Mouse (Mus musculus) heart, postnatal 10 days (tissue): ENCODE measurements at regions not wholly inside any gene's neighbourhood (a gene's known extent, or its start where the extent isn't known, plus 50 kb on each side); places are given as distances from the start of the nearest gene placed in this dataset.

Source experiments
- DNase-seq, 2 experiments: peaks; one replicate each; pipeline ENCODE4 v3.0.0; 2021
- intact Hi-C: fragments of 180-260 bp; cut with DNase I; formaldehyde crosslinking; loops from one replicate; pipeline ENCODE4 v1.15.1; 2025

- peak; percentile 57 to 60 for DNase-seq
- intact Hi-C loops: loop anchor here (5.0 kb wide), 3 partner anchors 70 to 260 kb away; partner anchors contain the start of gene Map3k1
Measured at GRCm38 (mm10) chr13:111936983-111937382, 128.2 kb upstream of the Map3k1 start.

GRCm38 (mm10) chr13:111938896-111939422 is 130.2 kb upstream of the Map3k1 start:
- intact Hi-C loops: loop anchor here (5.0 kb wide), 3 partner anchors 72 to 258 kb away; partner anchors contain the start of gene Map3k1
- DNase-seq: no peak

- no peak for DNase-seq
- intact Hi-C loops: loop anchor here (5.0 kb wide), 3 partner anchors 72 to 258 kb away; partner anchors contain the start of gene Map3k1
Measured at GRCm38 (mm10) chr13:111939534-111940115, 130.8 kb upstream of the Map3k1 start.

- intact Hi-C loops: no loop called here
- DNase-seq: no peak
Measured at GRCm38 (mm10) chr13:111940275-111940674, 131.5 kb upstream of the Map3k1 start.

- DNase-seq: no peak
- intact Hi-C loops: no loop called here
Measured at GRCm38 (mm10) chr13:111940796-111941513, 132.2 kb upstream of the Map3k1 start.

- no peak for DNase-seq
- intact Hi-C loops: no loop called here
Measured at GRCm38 (mm10) chr13:111941946-111942345, 133.2 kb upstream of the Map3k1 start.

- intact Hi-C loops: no loop called here
- no peak for DNase-seq
Measured at GRCm38 (mm10) chr13:111943392-111944088, 134.7 kb upstream of the Map3k1 start.

- intact Hi-C loops: no loop called here
- DNase-seq: no peak
Measured at GRCm38 (mm10) chr13:111944089-111944406, 135.3 kb upstream of the Map3k1 start.

- no peak for DNase-seq
- intact Hi-C loops: no loop called here
Measured at GRCm38 (mm10) chr13:111946271-111946670, 137.5 kb upstream of the Map3k1 start.

- intact Hi-C loops: no loop called here
- peak in 1 of 2 experiments; percentile 51 for DNase-seq
Measured at GRCm38 (mm10) chr13:111946811-111947210, 138.0 kb upstream of the Map3k1 start.

GRCm38 (mm10) chr13:111948395-111948794 is 139.6 kb upstream of the Map3k1 start:
- intact Hi-C loops: no loop called here
- no peak for DNase-seq

GRCm38 (mm10) chr13:111950042-111950441 is 141.2 kb upstream of the Map3k1 start:
- no peak for DNase-seq
- intact Hi-C loops: no loop called here

GRCm38 (mm10) chr13:111953860-111954519 is 145.2 kb upstream of the Map3k1 start:
- DNase-seq: peak in 1 of 2 experiments; percentile 30

GRCm38 (mm10) chr13:111954520-111954884 is 145.7 kb upstream of the Map3k1 start:
- intact Hi-C loops: loop anchor here (1.0 kb wide), 1 partner anchor 130 kb away; no protein-coding TSS in a partner anchor
- DNase-seq: peak; percentile 62 to 74

More at GRCm38 (mm10) chr13:111953860-111954519, 145.2 kb upstream of the Map3k1 start:
- intact Hi-C loops: loop anchor here (1.0 kb wide), 1 partner anchor 130 kb away; no protein-coding TSS in a partner anchor

- intact Hi-C loops: loop anchor here (5.0 kb wide), 2 partner anchors 170 to 300 kb away; no protein-coding TSS in a partner anchor
- DNase-seq: no peak
Measured at GRCm38 (mm10) chr13:111957118-111957517, 148.3 kb upstream of the Map3k1 start.

- DNase-seq: no peak
- intact Hi-C loops: loop anchor here (5.0 kb wide), 2 partner anchors 170 to 300 kb away; no protein-coding TSS in a partner anchor
Measured at GRCm38 (mm10) chr13:111957674-111958273, 149.0 kb upstream of the Map3k1 start.

GRCm38 (mm10) chr13:111958421-111958820 is 149.6 kb upstream of the Map3k1 start:
- DNase-seq: no peak
- intact Hi-C loops: loop anchor here (5.0 kb wide), 2 partner anchors 171 to 299 kb away; no protein-coding TSS in a partner anchor

- intact Hi-C loops: no loop called here
- DNase-seq: no peak
Measured at GRCm38 (mm10) chr13:111960036-111960435, 151.2 kb upstream of the Map3k1 start.

GRCm38 (mm10) chr13:111961423-111961822 is 152.6 kb upstream of the Map3k1 start:
- intact Hi-C loops: no loop called here
- DNase-seq: no peak

GRCm38 (mm10) chr13:111962155-111962554 is 153.4 kb upstream of the Map3k1 start:
- no peak for DNase-seq
- intact Hi-C loops: no loop called here
